Mouse (Mus musculus): Measurements from ENCODE around the gene Usp6nl.

DNA sequence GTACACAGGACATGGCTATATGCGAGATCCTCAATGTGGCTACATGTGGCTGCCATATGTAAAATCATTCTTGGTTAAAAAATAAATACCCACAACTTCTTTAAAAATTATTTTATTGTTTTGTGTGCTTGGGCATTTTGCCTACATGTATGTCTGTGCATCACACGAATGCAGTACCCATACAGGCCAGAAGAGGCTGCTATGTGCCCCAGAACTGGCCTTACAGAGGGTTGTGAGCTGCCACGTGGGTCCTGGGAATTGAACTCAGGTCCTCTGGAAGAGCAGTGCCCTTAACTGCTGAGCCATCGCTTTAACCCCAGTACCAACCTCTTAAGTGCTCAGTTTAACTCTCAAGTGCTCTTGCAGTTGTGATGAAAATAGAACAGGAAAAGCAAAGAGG lies 168.4 kb downstream of the Usp6nl start:
- TF ChIP-seq CTCF (IDR thresholded peaks at IDR 0.05; ENCODE audit: low read depth) (peak; percentile 32; the same call in 1 of the 2 replicates), EP300 (optimal IDR thresholded peaks at IDR 0.05) (no peak)

Measured in stomach, postnatal 0 days (tissue).